Mouse (Mus musculus) layer of hippocampus, adult 2 months (tissue): ENCODE results near the gene Gm10330. TPM values are rescaled to one million over a fixed set of nuclear protein-coding genes. Genes with fewer than 3 reads are reported as not detected.
"Not testable (repeated sequence)": the region's sequence is repeated elsewhere in the genome, so short reads cannot be mapped to it uniquely, and the experiment has no call there.

Experiments
- DNase-seq, 2 experiments: peaks; one replicate each; pipeline ENCODE4 v3.0.0; 2022; ENCODE audit warnings: low spot score in 2 of 2
- H3K27ac ChIP-seq: fragments of 200-600 bp; 2 replicates; pipeline ENCODE4 v1.8.1; 2022
- H3K4me3 ChIP-seq: fragments of 200-600 bp; 2 replicates; pipeline ENCODE4 v1.8.1; 2022; ENCODE audit warnings: mild to moderate bottlenecking
- long read RNA-seq, 2 experiments: library from polyadenylated mRNA; stranded (forward); transcript quantifications; one replicate each; pipeline ENCODE4 v2.0.0; 2021; ENCODE audit warnings: borderline mapping rate in 2 of 2
- total RNA-seq, 2 experiments: library from RNA; stranded (reverse); gene quantifications; 2 replicates each; pipeline ENCODE4 v1.2.3; 2021

Gene Gm10330
- not detected for total RNA-seq
- long read RNA-seq, experiment 1 = 0 reads
- long read RNA-seq, experiment 2 = 0 reads

GRCm38 (mm10) chr12:23780165-23780564, at the start of gene Gm10330:
TSS of gene Gm10330 (minus strand) at chr12:23780265.
- DNase-seq, H3K27ac ChIP-seq, H3K4me3 ChIP-seq: not testable (repeated sequence)

GRCm38 (mm10) chr12:23800776-23801175, 20.7 kb upstream of the Gm10330 start:
- not testable (repeated sequence) for H3K27ac ChIP-seq, H3K4me3 ChIP-seq, DNase-seq

- DNase-seq, H3K27ac ChIP-seq, H3K4me3 ChIP-seq: not testable (repeated sequence)
These were observed 20.3 kb upstream of the Gm10330 start for GRCm38 (mm10) chr12:23800366-23800765.
